Mouse (Mus musculus) liver, embryonic 11.5 days (tissue): ENCODE results near the gene Gins2. TPM values are rescaled to one million over a fixed set of nuclear protein-coding genes. Genes with fewer than 3 reads are reported as not detected.

Experiments used
- ATAC-seq: fragments of 200-750 bp; cut with Nextera tagmentation; replicated peaks from 2 replicates; pipeline ENCODE4 v1.8.0; 2017; ENCODE audit warnings: moderate number of reproducible peaks, mild to moderate bottlenecking, moderate TSS enrichment, moderate library complexity; ENCODE audit not compliant: low FRiP score
- DNase-seq: peaks from one replicate; pipeline ENCODE4 v3.0.0-alpha.2; 2017; ENCODE audit warnings: low spot score
- H3K27ac ChIP-seq: fragments of 300-500 bp; sonication (generic); 2 replicates; pipeline ENCODE4 v1.5.1; 2014; ENCODE audit warnings: mild to moderate bottlenecking, low read depth, low read length, control low read depth
- H3K27me3 ChIP-seq: fragments of 300-500 bp; sonication (generic); replicated peaks from 2 replicates; pipeline ENCODE4 v1.6.1; 2014; ENCODE audit warnings: low read length, mixed read lengths; ENCODE audit not compliant: control insufficient read depth, insufficient read depth
- H3K36me3 ChIP-seq: fragments of 300-500 bp; sonication (generic); 2 replicates; pipeline ENCODE4 v1.6.1; 2014; ENCODE audit warnings: mild to moderate bottlenecking, low read length, moderate library complexity, mixed read lengths; ENCODE audit not compliant: control insufficient read depth, insufficient read depth
- H3K4me1 ChIP-seq: fragments of 300-500 bp; sonication (generic); replicated peaks from 2 replicates; pipeline ENCODE4 v1.6.1; 2014; ENCODE audit warnings: low read length, mixed read lengths; ENCODE audit not compliant: control insufficient read depth, insufficient read depth
- H3K4me2 ChIP-seq: fragments of 300-500 bp; sonication (generic); 2 replicates; pipeline ENCODE4 v1.6.1; 2014; ENCODE audit warnings: mild to moderate bottlenecking, control low read depth, moderate library complexity
- H3K4me3 ChIP-seq: fragments of 300-500 bp; sonication (generic); 2 replicates; pipeline ENCODE4 v1.5.1; 2014; ENCODE audit warnings: low read depth, low read length, control low read depth
- H3K9ac ChIP-seq: fragments of 300-500 bp; sonication (generic); 2 replicates; pipeline ENCODE4 v1.6.1; 2014; ENCODE audit warnings: low read depth, low read length, control low read depth
- H3K9me3 ChIP-seq: fragments of 300-500 bp; sonication (generic); 2 replicates; pipeline ENCODE4 v1.6.1; 2016; ENCODE audit warnings: low read length, inconsistent platforms, mixed read lengths; ENCODE audit not compliant: control insufficient read depth
- WGBS: fragments of 180-500 bp; shearing (Covaris S2); extraction: QIAGEN DNeasy Blood & Tissue Kit; methylation state at CpG from one replicate; pipeline ENCODE4 v1.1.7; 2014; 5-methylcytosine and 5-hydroxymethylcytosine counted together
- polyA plus RNA-seq: library from polyadenylated mRNA; unstranded; fragments of >200 nt; fragmentation: Nextera tagmentation; extraction: Ambion mirVana; gene quantifications from 2 replicates; pipeline ENCODE4 v1.2.1, GENCODE M21; 2014

Gene Gins2
- polyA plus RNA-seq, 1 experiment from 2014 or later, result 125 TPM

GRCm38 (mm10) chr8:120574941-120575340, 14.2 kb downstream of the Gins2 start:
- Histone ChIP-seq H3K9me3 (no peaks in the 10 kb centered on the region), H3K4me2 (no peak overlapping the region), H3K27me3 (no peaks in the 10 kb centered on the region), H3K4me1 (peaks cover 16% of the 10 kb centered on the region), H3K4me3 (no peak overlapping the region), H3K36me3 (peaks cover 90% of the 10 kb centered on the region), H3K27ac (no peak overlapping the region), H3K9ac (no peak overlapping the region)
- WGBS, result 78% methylated on average over 19 of the region's 19 CpGs
- DNase-seq (no peak), ATAC-seq (no peak)

GRCm38 (mm10) chr8:120573866-120574265, 15.2 kb downstream of the Gins2 start:
- ATAC-seq (no peak), DNase-seq (no peak)
- no peak overlapping the region for H3K4me2 ChIP-seq
- no peak overlapping the region for H3K27ac ChIP-seq
- no peaks in the 10 kb centered on the region for H3K27me3 ChIP-seq
- no peak overlapping the region for H3K9ac ChIP-seq
- no peaks in the 10 kb centered on the region for H3K9me3 ChIP-seq
- H3K4me1 ChIP-seq, result peaks cover 16% of the 10 kb centered on the region
- whole genome bisulfite sequencing, result 89% methylated on average over 11 of the region's 11 CpGs
- peaks cover 85% of the 10 kb centered on the region for H3K36me3 ChIP-seq
- no peak overlapping the region for H3K4me3 ChIP-seq

- DNase-seq (no peak), ATAC-seq (no peak)
- Histone ChIP-seq H3K4me3 (no peak overlapping the region), H3K9ac (no peak overlapping the region), H3K27ac (no peak overlapping the region), H3K36me3 (peaks cover 81% of the 10 kb centered on the region), H3K4me2 (no peak overlapping the region), H3K27me3 (no peaks in the 10 kb centered on the region), H3K9me3 (no peaks in the 10 kb centered on the region), H3K4me1 (peaks cover 16% of the 10 kb centered on the region)
- WGBS, result 79% methylated on average over 21 of the region's 21 CpGs
Observed at GRCm38 (mm10) chr8:120572534-120572933, 16.6 kb downstream of the Gins2 start.

- no peak overlapping the region for H3K4me2 ChIP-seq
- H3K27ac ChIP-seq, result no peak overlapping the region
- ATAC-seq (no peak), DNase-seq (no peak)
- peaks cover 80% of the 10 kb centered on the region for H3K36me3 ChIP-seq
- WGBS, result 89% methylated on average over 8 of the region's 8 CpGs
- no peak overlapping the region for H3K4me3 ChIP-seq
- H3K9ac ChIP-seq, result no peak overlapping the region
- peaks cover 16% of the 10 kb centered on the region for H3K4me1 ChIP-seq
- no peaks in the 10 kb centered on the region for H3K9me3 ChIP-seq
- H3K27me3 ChIP-seq, result no peaks in the 10 kb centered on the region
Observed at GRCm38 (mm10) chr8:120571561-120571960, 17.5 kb downstream of the Gins2 start.

- no peak overlapping the region for H3K9ac ChIP-seq
- H3K4me1 ChIP-seq, result peaks cover 14% of the 10 kb centered on the region
- peak; percentile 81 for DNase-seq
- H3K9me3 ChIP-seq, result no peaks in the 10 kb centered on the region
- peaks cover 72% of the 10 kb centered on the region for H3K36me3 ChIP-seq
- no peak overlapping the region for H3K4me3 ChIP-seq
- H3K27me3 ChIP-seq, result no peaks in the 10 kb centered on the region
- 61% methylated on average over 13 of the region's 13 CpGs for WGBS
- H3K4me2 ChIP-seq, result no peak overlapping the region
- no peak overlapping the region; the same call in 1 of the 2 replicates for H3K27ac ChIP-seq
- ATAC-seq, result no peak
Observed at GRCm38 (mm10) chr8:120569939-120570715, 19.0 kb downstream of the Gins2 start.

- Histone ChIP-seq H3K27me3 (no peaks in the 10 kb centered on the region), H3K9ac (no peak overlapping the region), H3K4me2 (no peak overlapping the region), H3K27ac (no peak overlapping the region), H3K36me3 (peaks cover 66% of the 10 kb centered on the region), H3K9me3 (no peaks in the 10 kb centered on the region), H3K4me3 (no peak overlapping the region), H3K4me1 (peaks cover 18% of the 10 kb centered on the region)
- no peak for ATAC-seq
- no peak for DNase-seq
- WGBS, result 92% methylated on average over 17 of the region's 17 CpGs
Observed at GRCm38 (mm10) chr8:120569123-120569522, 20.0 kb downstream of the Gins2 start.

GRCm38 (mm10) chr8:120568164-120568798, 20.8 kb downstream of the Gins2 start:
- H3K4me1 ChIP-seq, result peaks cover 26% of the 10 kb centered on the region
- H3K36me3 ChIP-seq, result peaks cover 59% of the 10 kb centered on the region
- no peak overlapping the region for H3K9ac ChIP-seq
- no peak overlapping the region for H3K4me3 ChIP-seq
- no peaks in the 10 kb centered on the region for H3K9me3 ChIP-seq
- no peaks in the 10 kb centered on the region for H3K27me3 ChIP-seq
- H3K4me2 ChIP-seq, result no peak overlapping the region
- no peak for ATAC-seq
- H3K27ac ChIP-seq, result no peak overlapping the region
- WGBS, result 97% methylated on average over 37 of the region's 37 CpGs
- no peak for DNase-seq

- 94% methylated on average over 17 of the region's 17 CpGs for WGBS
- Histone ChIP-seq H3K4me2 (no peak overlapping the region), H3K9ac (no peak overlapping the region), H3K4me3 (no peak overlapping the region), H3K4me1 (peaks cover 32% of the 10 kb centered on the region), H3K9me3 (no peaks in the 10 kb centered on the region), H3K27me3 (no peaks in the 10 kb centered on the region), H3K27ac (no peak overlapping the region), H3K36me3 (peaks cover 59% of the 10 kb centered on the region)
- ATAC-seq (no peak), DNase-seq (no peak)
Observed at GRCm38 (mm10) chr8:120567731-120568130, 21.4 kb downstream of the Gins2 start.

- no peak for ATAC-seq
- peaks cover 36% of the 10 kb centered on the region for H3K4me1 ChIP-seq
- H3K4me2 ChIP-seq, result no peak overlapping the region
- no peak for DNase-seq
- H3K9ac ChIP-seq, result no peak overlapping the region
- no peaks in the 10 kb centered on the region for H3K27me3 ChIP-seq
- H3K9me3 ChIP-seq, result no peaks in the 10 kb centered on the region
- H3K27ac ChIP-seq, result no peak overlapping the region
- no peak overlapping the region for H3K4me3 ChIP-seq
- 88% methylated on average over 8 of the region's 8 CpGs for WGBS
- H3K36me3 ChIP-seq, result peaks cover 49% of the 10 kb centered on the region
Observed at GRCm38 (mm10) chr8:120566681-120567080, 22.4 kb downstream of the Gins2 start.
